8 mouse cellular contexts compared by ENCODE assay signal in genomic region chr10:67979401-67980157, GRCm38 (mm10). TPM values are rescaled to one million over a fixed set of nuclear protein-coding genes. Genes with fewer than 3 reads are reported as not detected.
DNase-seq lines count a peak whose midpoint lies in the region; ATAC-seq lines count a peak whose summit lies in the region.

Rtkn2 (plus strand) TSS chr10:67979570.

- H3K27me3 ChIP-seq in heart, embryonic 14.5 days (ENCODE audit: control insufficient read depth, insufficient read depth, low read length): no peaks in the 10 kb centered on the region
- no peaks in the 10 kb centered on the region for H3K27me3 ChIP-seq in liver, embryonic 13.5 days
- no peaks in the 10 kb centered on the region for H3K27me3 ChIP-seq in stomach, embryonic 14.5 days (ENCODE audit: control insufficient read depth, insufficient read depth, low read length)

- 0 out of 4 replicates have a peak, but pooled peaks cover 0 to 2% of the 10 kb centered on the region in 2 experiments for H3K4me1 ChIP-seq in heart, embryonic 14.5 days (ENCODE audit: control insufficient read depth in 2 of 2, insufficient read depth in 2 of 2, low read length in 2 of 2)
- peaks cover 18% of the 10 kb centered on the region for H3K4me1 ChIP-seq in liver, embryonic 13.5 days (replicated peaks)
- peaks cover 5% of the 10 kb centered on the region; the same call in 1 of the 2 replicates for H3K4me1 ChIP-seq in stomach, embryonic 14.5 days (ENCODE audit: control insufficient read depth, insufficient read depth, low read length)

- H3K9ac ChIP-seq in heart, embryonic 14.5 days (ENCODE audit: low read length): peak within 1 kb of the TSS; percentile 80
- H3K9ac ChIP-seq in liver, embryonic 13.5 days: peak within 1 kb of the TSS; percentile 72
- H3K9ac ChIP-seq in stomach, embryonic 14.5 days (replicated peaks; ENCODE audit: low read depth, low read length): peak within 1 kb of the TSS; percentile 60

- DNase-seq in CD8-positive naive resting alpha-beta T cell, adult 2 months (ENCODE audit: low read depth in 2 of 2, low spot score in 2 of 2): peak; percentile 77 to 86
- peak; percentile 56 for DNase-seq in c-Kit-negative CD71-positive TER-119-positive erythroid progenitor cells, embryonic 14.5 days (ENCODE audit: low read depth, low spot score)
- peak; percentile 67 for DNase-seq in fibroblast of lung, adult 2 months (ENCODE audit: low read depth)
- peak; percentile 96 for DNase-seq in kidney, postnatal 10 days
- peak; percentile 81 for DNase-seq in liver, embryonic 13.5 days
- peak; percentile 81 to 88 for DNase-seq in natural killer cell, adult 2 months (ENCODE audit: low spot score in 2 of 2)

- H3K27ac ChIP-seq in heart, embryonic 14.5 days (replicated peaks in 1 of 2; ENCODE audit: control insufficient read depth in 1 of 2, insufficient read depth in 1 of 2, low read depth in 2 of 2, low read length in 2 of 2): peak within 1 kb of the TSS; percentile 61 to 67
- no peak within 1 kb of the TSS for H3K27ac ChIP-seq in liver, embryonic 13.5 days
- H3K27ac ChIP-seq in stomach, embryonic 14.5 days (ENCODE audit: low read length): peak within 1 kb of the TSS; percentile 58; the same call in 1 of the 2 replicates

- H3K4me2 ChIP-seq in heart, embryonic 14.5 days (ENCODE audit: low read length): peak within 1 kb of the TSS; percentile 93
- peak within 1 kb of the TSS; percentile 92 for H3K4me2 ChIP-seq in liver, embryonic 13.5 days
- H3K4me2 ChIP-seq in stomach, embryonic 14.5 days (replicated peaks; ENCODE audit: low read depth, low read length): peak within 1 kb of the TSS; percentile 94

- H3K4me3 ChIP-seq in heart, embryonic 14.5 days (ENCODE audit: control insufficient read depth in 1 of 2, insufficient read depth in 1 of 2, low read depth in 1 of 2, low read length in 2 of 2): peak within 1 kb of the TSS; percentile 76 to 97
- peak within 1 kb of the TSS; percentile 73 for H3K4me3 ChIP-seq in liver, embryonic 13.5 days (replicated peaks)
- peak within 1 kb of the TSS; percentile 81 for H3K4me3 ChIP-seq in stomach, embryonic 14.5 days (ENCODE audit: low read depth, low read length)

- no peaks in the 10 kb centered on the region for H3K9me3 ChIP-seq in heart, embryonic 14.5 days (ENCODE audit: control insufficient read depth, low read length)
- H3K9me3 ChIP-seq in liver, embryonic 13.5 days (replicated peaks): no peaks in the 10 kb centered on the region
- no peaks in the 10 kb centered on the region for H3K9me3 ChIP-seq in stomach, embryonic 14.5 days (ENCODE audit: control insufficient read depth, low read depth, low read length)

- peak; percentile 94 for ATAC-seq in heart, embryonic 14.5 days (ENCODE audit: insufficient number of reproducible peaks, insufficient read depth, low FRiP score, low read depth)
- peak; percentile 92 for ATAC-seq in liver, embryonic 13.5 days (ENCODE audit: low read depth)
- peak; percentile 98 for ATAC-seq in stomach, embryonic 14.5 days (ENCODE audit: insufficient number of reproducible peaks, insufficient read depth, low FRiP score, low read depth)

- no peaks in the 10 kb centered on the region for H3K36me3 ChIP-seq in heart, embryonic 14.5 days (ENCODE audit: control insufficient read depth, insufficient read depth, low read length)
- no peaks in the 10 kb centered on the region for H3K36me3 ChIP-seq in liver, embryonic 13.5 days
- H3K36me3 ChIP-seq in stomach, embryonic 14.5 days (ENCODE audit: control insufficient read depth, insufficient read depth, low read length): no peaks in the 10 kb centered on the region

- under 1% methylated on average over 57 of the region's 57 CpGs for WGBS in heart, embryonic 14.5 days
- under 1% methylated on average over 57 of the region's 57 CpGs for WGBS in liver, embryonic 13.5 days (ENCODE audit: insufficient replicate concordance)
- under 1% methylated on average over 57 of the region's 57 CpGs for WGBS in stomach, embryonic 14.5 days

RNA-seq across cellular contexts. Expression of gene Rtkn2, which starts in this region (rescaled TPM):
- polyA plus RNA-seq in heart, embryonic 14.5 days (2014; fragmentation: Nextera tagmentation; extraction: Ambion mirVana): 6.5 and 7.3 TPM in 2 replicates
- 1.6 and 1.8 TPM in 2 replicates for polyA plus RNA-seq in liver, embryonic 13.5 days (2015; fragmentation: Nextera tagmentation; extraction: Ambion mirVana)
- 9.1 and 9.8 TPM in 2 replicates for polyA plus RNA-seq in stomach, embryonic 14.5 days (2014; fragmentation: Nextera tagmentation; extraction: Ambion mirVana)
